Mouse (Mus musculus): ENCODE measurements around the gene Gpsm3. TPM values are rescaled to one million over a fixed set of nuclear protein-coding genes. Genes with fewer than 3 reads are reported as not detected.

Gene Gpsm3
- polyA plus RNA-seq, 1 experiment = 402 TPM

- no peak for TF ChIP-seq FLI1 (IDR thresholded peaks at IDR 0.05; ENCODE audit: low read length)
- TF ChIP-seq GATA1 (IDR thresholded peaks at IDR 0.05; ENCODE audit: borderline replicate concordance, low read length) = no peak
- H3K9me3 ChIP-seq = peaks cover 5% of the 10 kb centered on the region
- no peaks in the 10 kb centered on the region for H3K36me3 ChIP-seq (replicated peaks; ENCODE audit: low read length)
- H3K4me1 ChIP-seq = peaks cover 71% of the 10 kb centered on the region
- H3K27me3 ChIP-seq (replicated peaks) = peaks cover 23% of the 10 kb centered on the region
- H3K4me3 ChIP-seq (replicated peaks) = no peak overlapping the region
Measured at GRCm38 (mm10) chr17:34637459-34637858, 47.9 kb downstream of the Gpsm3 start.

DNA sequence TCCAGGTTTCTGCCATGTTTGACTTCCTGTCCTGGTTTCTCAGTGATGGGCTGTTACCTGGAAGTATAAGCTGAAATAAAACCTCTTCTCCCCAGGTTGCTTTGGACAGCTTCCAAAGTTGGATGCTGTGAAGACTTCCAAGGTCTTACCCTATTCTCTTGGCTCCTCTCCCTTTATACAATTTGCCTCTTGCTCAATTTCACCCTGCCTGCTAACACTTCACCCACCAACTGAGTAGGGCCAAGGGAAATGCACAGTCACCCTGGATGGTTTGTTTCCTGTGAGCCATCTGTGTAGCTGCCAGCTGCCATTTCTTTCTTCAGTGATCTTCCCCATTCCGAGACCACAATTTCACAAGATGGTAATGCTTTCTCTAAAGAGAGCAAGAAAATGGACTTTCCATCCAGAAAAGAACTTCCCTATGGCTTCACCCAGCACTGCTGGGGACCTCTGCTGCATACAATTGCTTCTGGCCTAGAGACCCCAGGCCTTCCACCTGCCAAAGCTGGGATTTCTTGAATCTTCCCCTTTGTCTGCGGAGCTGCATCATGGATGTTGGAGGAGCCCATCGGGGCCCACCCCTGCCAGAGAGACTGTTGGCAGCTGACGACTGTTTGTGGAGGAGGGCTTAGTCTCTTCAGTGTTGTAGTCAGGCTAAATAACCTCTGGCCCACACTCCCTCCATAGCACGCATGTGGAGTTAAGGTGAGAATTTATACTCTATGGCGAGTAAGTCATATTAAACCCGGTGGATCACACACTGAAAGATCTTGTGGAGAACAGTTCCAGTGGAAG lies 50.1 kb downstream of the Gpsm3 start:
- no peak for TF ChIP-seq GATA1 (IDR thresholded peaks at IDR 0.05; ENCODE audit: borderline replicate concordance, low read length)
- TF ChIP-seq FLI1 (IDR thresholded peaks at IDR 0.05; ENCODE audit: low read length) = no peak
- Histone ChIP-seq H3K27me3 (replicated peaks) (peaks cover 11% of the 10 kb centered on the region), H3K9me3 (peaks cover 5% of the 10 kb centered on the region), H3K4me3 (replicated peaks) (peak overlapping the region; percentile 53), H3K36me3 (replicated peaks; ENCODE audit: low read length) (no peaks in the 10 kb centered on the region), H3K4me1 (peaks cover 81% of the 10 kb centered on the region)

DNA sequence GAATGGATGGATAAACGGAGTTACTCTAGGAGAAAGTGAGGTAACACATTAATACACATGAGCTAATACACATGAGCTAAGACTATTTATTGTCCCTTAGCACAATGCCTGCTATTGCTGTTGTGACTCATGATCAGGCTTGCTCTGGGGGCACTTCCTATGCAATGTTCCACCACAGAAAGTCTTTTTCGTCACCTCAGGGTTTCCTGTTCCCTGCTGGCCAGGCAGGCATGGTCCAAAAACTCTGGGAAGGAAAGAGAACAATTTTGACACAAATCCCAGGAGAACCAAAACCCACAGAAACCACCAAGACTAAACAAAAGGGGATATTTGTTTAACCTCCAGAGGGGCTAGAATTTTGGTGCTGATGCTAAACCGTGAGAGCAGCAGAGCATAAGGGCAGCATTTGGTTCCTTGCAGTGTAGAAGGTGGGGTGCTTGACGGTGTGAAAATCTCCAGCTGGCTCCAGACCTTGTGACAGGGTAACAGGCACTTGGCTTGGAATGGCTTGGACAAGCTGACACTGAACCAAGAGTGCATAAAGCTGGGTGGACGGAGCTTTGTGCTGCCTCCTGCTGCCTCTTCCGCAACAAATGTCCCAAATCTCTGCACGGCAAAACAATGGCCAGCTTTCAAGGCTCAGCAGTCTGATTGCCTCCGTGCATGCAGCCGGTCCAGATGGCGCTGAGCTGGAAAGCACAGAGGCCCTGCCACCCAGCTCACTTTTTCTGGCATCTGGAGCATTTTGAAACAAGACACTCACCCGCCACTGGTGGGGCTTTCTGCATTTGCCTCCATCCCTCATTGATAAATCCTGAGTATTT lies 51.4 kb downstream of the Gpsm3 start:
- Histone ChIP-seq H3K4me1 (peaks cover 84% of the 10 kb centered on the region), H3K36me3 (replicated peaks; ENCODE audit: low read length) (peaks cover 9% of the 10 kb centered on the region), H3K4me3 (replicated peaks) (peak overlapping the region; percentile 76), H3K27me3 (replicated peaks) (peaks cover 11% of the 10 kb centered on the region), H3K9me3 (peaks cover 5% of the 10 kb centered on the region)
- TF ChIP-seq GATA1 (IDR thresholded peaks at IDR 0.05; ENCODE audit: borderline replicate concordance, low read length) (no peak), FLI1 (IDR thresholded peaks at IDR 0.05; ENCODE audit: low read length) (no peak)

Other genes starting within 250 kb of the Gpsm3 start
- not detected in 2 replicates for gene Btnl2, start 235.0 kb upstream of the Gpsm3 start, polyA plus RNA-seq (2012; ENCODE audit: insufficient read depth, low replicate concordance)
- not detected in 2 replicates for gene Btnl1, start 212.7 kb upstream of the Gpsm3 start, polyA plus RNA-seq (2012; ENCODE audit: insufficient read depth, low replicate concordance)
- gene BC051142, start 191.0 kb upstream of the Gpsm3 start, polyA plus RNA-seq (2012; ENCODE audit: insufficient read depth, low replicate concordance) = not detected in 2 replicates
- not detected in 2 replicates for gene Btnl4, start 112.5 kb upstream of the Gpsm3 start, polyA plus RNA-seq (2012; ENCODE audit: insufficient read depth, low replicate concordance)
- gene Btnl6, start 72.5 kb upstream of the Gpsm3 start, polyA plus RNA-seq (2012; ENCODE audit: insufficient read depth, low replicate concordance) = not detected in 2 replicates
- 0.43 TPM in 1 of 2 replicates, not detected in the other for gene Notch4, start 25.5 kb upstream of the Gpsm3 start, polyA plus RNA-seq (2012; ENCODE audit: insufficient read depth, low replicate concordance)
- 108 and 181 TPM in 2 replicates for gene Pbx2, start 1.5 kb downstream of the Gpsm3 start, polyA plus RNA-seq (2012; ENCODE audit: insufficient read depth, low replicate concordance)
- gene Ager, start 8.1 kb downstream of the Gpsm3 start, polyA plus RNA-seq (2012; ENCODE audit: insufficient read depth, low replicate concordance) = 32.8 and 44.2 TPM in 2 replicates
- gene Rnf5, start 13.9 kb downstream of the Gpsm3 start, polyA plus RNA-seq (2012; ENCODE audit: insufficient read depth, low replicate concordance) = 37.8 and 101 TPM in 2 replicates
- 165 and 309 TPM in 2 replicates for gene Agpat1, start 14.5 kb downstream of the Gpsm3 start, polyA plus RNA-seq (2012; ENCODE audit: insufficient read depth, low replicate concordance)
- 1.9 TPM in 1 of 2 replicates, not detected in the other for gene Egfl8, start 26.2 kb downstream of the Gpsm3 start, polyA plus RNA-seq (2012; ENCODE audit: insufficient read depth, low replicate concordance)
- 40.9 and 74.9 TPM in 2 replicates for gene Ppt2, start 38.7 kb downstream of the Gpsm3 start, polyA plus RNA-seq (2012; ENCODE audit: insufficient read depth, low replicate concordance)
- not detected in 2 replicates for gene Prrt1, start 39.7 kb downstream of the Gpsm3 start, polyA plus RNA-seq (2012; ENCODE audit: insufficient read depth, low replicate concordance)
- gene Fkbpl, start 55.0 kb downstream of the Gpsm3 start, polyA plus RNA-seq (2012; ENCODE audit: insufficient read depth, low replicate concordance) = 6.1 and 22.5 TPM in 2 replicates
- 192 and 427 TPM in 2 replicates for gene Atf6b, start 57.3 kb downstream of the Gpsm3 start, polyA plus RNA-seq (2012; ENCODE audit: insufficient read depth, low replicate concordance)
- 0.03 TPM in 1 of 2 replicates, not detected in the other for gene Tnxb, start 80.7 kb downstream of the Gpsm3 start, polyA plus RNA-seq (2012; ENCODE audit: insufficient read depth, low replicate concordance)
- gene C4b, start 154.1 kb downstream of the Gpsm3 start, polyA plus RNA-seq (2012; ENCODE audit: insufficient read depth, low replicate concordance) = 0.06 TPM in 1 of 2 replicates, not detected in the other
- not detected in 2 replicates for gene Cyp21a1, start 214.8 kb downstream of the Gpsm3 start, polyA plus RNA-seq (2012; ENCODE audit: insufficient read depth, low replicate concordance)
- 44.3 and 85.0 TPM in 2 replicates for gene Stk19, start 247.1 kb downstream of the Gpsm3 start, polyA plus RNA-seq (2012; ENCODE audit: insufficient read depth, low replicate concordance)
- 61.9 and 137 TPM in 2 replicates for gene Dxo, start 247.2 kb downstream of the Gpsm3 start, polyA plus RNA-seq (2012; ENCODE audit: insufficient read depth, low replicate concordance)

Measured in megakaryocyte, embryonic 14.5 days (primary cell).